ENCODE assay signal across 8 mouse cellular contexts in the genomic region with DNA sequence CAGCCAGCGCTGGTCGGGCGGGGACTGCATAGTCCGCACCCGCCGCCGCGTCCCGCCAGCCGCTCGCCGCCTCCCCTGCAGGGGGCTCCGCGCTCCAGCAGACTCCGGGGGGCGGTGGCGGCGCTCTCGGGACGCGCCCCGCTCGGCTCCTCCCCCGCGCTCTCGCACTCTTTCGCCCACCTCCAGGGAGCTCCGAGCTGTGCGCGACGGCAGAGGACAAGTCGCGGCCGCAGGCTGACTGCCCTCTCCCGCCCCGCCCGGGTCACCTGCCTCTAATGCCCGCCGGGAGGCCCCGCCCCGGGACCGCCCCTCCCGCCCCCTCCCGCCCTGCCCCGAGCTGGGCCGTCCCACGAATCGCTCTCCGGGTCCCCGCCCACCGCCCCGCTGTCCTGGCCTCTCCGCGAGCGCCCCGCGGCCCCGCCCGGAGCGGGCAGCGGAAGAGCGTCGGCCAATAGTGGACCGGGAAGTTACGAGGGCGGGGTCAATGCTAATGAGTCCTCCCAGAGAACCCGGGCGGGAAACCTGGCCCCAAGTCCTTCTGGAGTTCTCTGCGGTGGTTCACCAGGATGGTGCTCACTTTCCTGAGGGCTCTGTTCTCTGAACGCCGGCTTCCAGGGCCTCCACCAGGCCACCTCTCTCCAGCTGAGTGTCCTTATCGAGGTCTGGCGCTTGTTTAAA. TPM values are rescaled to one million over a fixed set of nuclear protein-coding genes. Genes with fewer than 3 reads are reported as not detected.
DNase-seq lines count a peak whose midpoint lies in the region; ATAC-seq lines count a peak whose summit lies in the region.

Gene Fzd5, minus strand, starts transcription at position 250 of the 678 bp plus-strand sequence.

- H3K9ac ChIP-seq in intestine, embryonic 16.5 days (ENCODE audit: low read depth, low read length), result peak within 1 kb of the TSS; percentile 88
- peak within 1 kb of the TSS; percentile 60 for H3K9ac ChIP-seq in midbrain, embryonic 12.5 days (replicated peaks)

- peak; percentile 92 for ATAC-seq in intestine, embryonic 16.5 days
- peak; percentile 94 for ATAC-seq in midbrain, embryonic 12.5 days (ENCODE audit: low FRiP score, low read depth)

- H3K36me3 ChIP-seq in intestine, embryonic 16.5 days (ENCODE audit: control insufficient read depth, insufficient read depth, low read length), result no peaks in the 10 kb centered on the region
- no peaks in the 10 kb centered on the region for H3K36me3 ChIP-seq in limb, embryonic 10.5 days
- no peaks in the 10 kb centered on the region for H3K36me3 ChIP-seq in midbrain, embryonic 12.5 days

- under 1% methylated on average over 61 of the region's 73 CpGs for WGBS in intestine, embryonic 16.5 days
- under 1% methylated on average over 73 of the region's 73 CpGs for WGBS in limb, embryonic 10.5 days
- under 1% methylated on average over 50 of the region's 73 CpGs for WGBS in midbrain, embryonic 12.5 days

- peak; percentile 81 for DNase-seq in layer of hippocampus, adult 11-12 months (ENCODE audit: low spot score)
- no peak for DNase-seq in layer of hippocampus, adult 9-10 months (ENCODE audit: low spot score)
- peak; percentile 98 for DNase-seq in embryo, embryonic 9.5 days (ENCODE audit: extremely low spot score)
- no peak for DNase-seq in gonadal fat pad, adult 2 months (ENCODE audit: low read depth)
- peak; percentile 97 for DNase-seq in limb, embryonic 10.5 days (ENCODE audit: low spot score)
- peak; percentile 91 for DNase-seq in skeletal muscle tissue, adult 2 months (ENCODE audit: low read depth, low spot score)

- H3K27me3 ChIP-seq in intestine, embryonic 16.5 days (replicated peaks; ENCODE audit: control insufficient read depth, insufficient read depth, low read length), result no peaks in the 10 kb centered on the region; the same call in 1 of the 2 replicates
- peaks cover 62% of the 10 kb centered on the region for H3K27me3 ChIP-seq in limb, embryonic 10.5 days (ENCODE audit: low read depth, poor library complexity, severe bottlenecking)
- H3K27me3 ChIP-seq in midbrain, embryonic 12.5 days, result peaks cover 69% of the 10 kb centered on the region

- H3K9me3 ChIP-seq in intestine, embryonic 16.5 days (ENCODE audit: control insufficient read depth, low read length), result no peaks in the 10 kb centered on the region
- no peaks in the 10 kb centered on the region for H3K9me3 ChIP-seq in limb, embryonic 10.5 days (replicated peaks)
- no peaks in the 10 kb centered on the region for H3K9me3 ChIP-seq in midbrain, embryonic 12.5 days

- peak within 1 kb of the TSS; percentile 90 for H3K4me3 ChIP-seq in intestine, embryonic 16.5 days (ENCODE audit: low read length)
- H3K4me3 ChIP-seq in limb, embryonic 10.5 days, result peak within 1 kb of the TSS; percentile 70
- peak within 1 kb of the TSS; percentile 64 for H3K4me3 ChIP-seq in midbrain, embryonic 12.5 days

- peak within 1 kb of the TSS; percentile 96 for H3K27ac ChIP-seq in intestine, embryonic 16.5 days (ENCODE audit: low read length)
- H3K27ac ChIP-seq in limb, embryonic 10.5 days, result peak within 1 kb of the TSS; percentile 74
- H3K27ac ChIP-seq in midbrain, embryonic 12.5 days (replicated peaks), result no peak within 1 kb of the TSS

- H3K4me1 ChIP-seq in intestine, embryonic 16.5 days (ENCODE audit: control insufficient read depth, insufficient read depth, low read length), result peaks cover 24% of the 10 kb centered on the region; the same call in 1 of the 2 replicates
- peaks cover 46% of the 10 kb centered on the region for H3K4me1 ChIP-seq in limb, embryonic 10.5 days
- H3K4me1 ChIP-seq in midbrain, embryonic 12.5 days, result peaks cover 52% of the 10 kb centered on the region

- H3K4me2 ChIP-seq in intestine, embryonic 16.5 days (ENCODE audit: low read depth, low read length), result peak within 1 kb of the TSS; percentile 98
- peak within 1 kb of the TSS; percentile 91 for H3K4me2 ChIP-seq in midbrain, embryonic 12.5 days (replicated peaks)

RNA-seq across cellular contexts. Expression of gene Fzd5, which starts in this region (rescaled TPM):
- polyA plus RNA-seq in gonadal fat pad, adult 2 months (2012; rRNA removed), result 12.9 and 13.1 TPM in 2 replicates
- polyA plus RNA-seq in intestine, embryonic 16.5 days (2015; fragmentation: Nextera tagmentation; extraction: Ambion mirVana), result 5.7 and 6.1 TPM in 2 replicates
- 0.28 and 0.29 TPM in 2 replicates for polyA plus RNA-seq in limb, embryonic 10.5 days (2016; fragmentation: Nextera tagmentation; extraction: Ambion mirVana)
- 0.36 and 0.42 TPM in 2 replicates for polyA plus RNA-seq in midbrain, embryonic 12.5 days (2016; fragmentation: Nextera tagmentation; extraction: Ambion mirVana)

Comparison
In these comparisons a context has a peak if more than half of its experiments do, and no peak if none do; other contexts are left out.
1. DNase-seq: peak in layer of hippocampus, adult 11-12 months (single experiment), embryo, embryonic 9.5 days (single experiment) and skeletal muscle tissue, adult 2 months (single experiment); none in layer of hippocampus, adult 9-10 months (single experiment) and gonadal fat pad, adult 2 months (single experiment).
2. Peak in DNase-seq, H3K4me3 ChIP-seq and H3K27ac ChIP-seq in limb, embryonic 10.5 days; RNA of the gene not detected or under 1 TPM.
3. Peak in ATAC-seq, H3K4me3 ChIP-seq, H3K9ac ChIP-seq and H3K4me2 ChIP-seq in midbrain, embryonic 12.5 days; RNA of the gene not detected or under 1 TPM.
4. Peak in every context shown above with its lines, with median percentiles within 50 percentile points of each other: H3K4me3 ChIP-seq.